Mouse (Mus musculus) spleen, adult 2 months (tissue): ENCODE data around the gene Map4k3.
"Not testable (repeated sequence)": the region's sequence is repeated elsewhere in the genome, so short reads cannot be mapped to it uniquely, and the experiment has no call there.

Experiments
- CTCF ChIP-seq: fragments of 200-500 bp; IDR thresholded peaks from 2 replicates; pipeline ENCODE4 v1.5.1; 2011; ENCODE audit warnings: mild to moderate bottlenecking, inconsistent platforms; ENCODE audit not compliant: insufficient read depth, insufficient read length, insufficient replicate concordance; ENCODE audit errors: extremely low read depth
- POLR2A ChIP-seq: fragments of 200-500 bp; IDR thresholded peaks from 2 replicates; pipeline ENCODE4 v1.6.1; 2011; ENCODE audit warnings: low read depth, low read length, inconsistent platforms

- not testable (repeated sequence) for TF ChIP-seq CTCF, POLR2A
Observed at GRCm38 (mm10) chr17:80569718-80570117, 158.6 kb downstream of the Map4k3 start.
